Mouse (Mus musculus) C2C12 (cell line): ENCODE measurements around the gene Trp53i13. TPM values are rescaled to one million over a fixed set of nuclear protein-coding genes. Genes with fewer than 3 reads are reported as not detected.

Experiments
- H3K27me3 ChIP-seq: one replicate; pipeline ENCODE4 v1.6.1; 2011; ENCODE audit not compliant: control insufficient read depth, insufficient read depth, insufficient read length
- H3K36me3 ChIP-seq: one replicate; pipeline ENCODE4 v1.6.1; 2011; ENCODE audit not compliant: control insufficient read depth, insufficient read depth
- H3K4me3 ChIP-seq: one replicate; pipeline ENCODE4 v1.5.1; 2011; ENCODE audit warnings: mild to moderate bottlenecking, control low read depth; ENCODE audit not compliant: poor library complexity, insufficient read depth, severe bottlenecking
- H3K79me2 ChIP-seq: one replicate; pipeline ENCODE4 v1.6.1; 2011; ENCODE audit not compliant: control insufficient read depth, insufficient read depth
- H3K79me3 ChIP-seq: one replicate; pipeline ENCODE4 v1.6.1; 2011; ENCODE audit warnings: low read depth, control low read depth
- H3ac ChIP-seq: one replicate; pipeline ENCODE3; 2011; ENCODE audit warnings: low read depth; ENCODE audit not compliant: control insufficient read depth, insufficient read length
- CEBPB ChIP-seq: IDR thresholded peaks from one replicate; pipeline ENCODE4 v1.6.1; 2011; ENCODE audit warnings: low read depth, mild to moderate bottlenecking, control low read depth, moderate library complexity
- CTCF ChIP-seq: IDR thresholded peaks from one replicate; pipeline ENCODE4 v1.5.1; 2011; ENCODE audit not compliant: control insufficient read depth, insufficient read depth, insufficient read length
- FOSL1 ChIP-seq: IDR thresholded peaks from one replicate; pipeline ENCODE4 v1.8.0; 2011; ENCODE audit warnings: mild to moderate bottlenecking, low read length; ENCODE audit not compliant: poor library complexity, insufficient read depth, severe bottlenecking
- MAX ChIP-seq: IDR thresholded peaks from one replicate; pipeline ENCODE4 v1.6.1; 2011; ENCODE audit warnings: mild to moderate bottlenecking, control low read depth
- MYOD1 ChIP-seq: IDR thresholded peaks from one replicate; pipeline ENCODE4 v1.6.1; 2011; ENCODE audit warnings: low read depth; ENCODE audit not compliant: control insufficient read depth, insufficient read length
- MYOG ChIP-seq: IDR thresholded peaks from one replicate; pipeline ENCODE4 v1.6.1; 2011; ENCODE audit not compliant: control insufficient read depth, insufficient read length; ENCODE audit errors: extremely low read depth
- USF1 ChIP-seq: IDR thresholded peaks from one replicate; pipeline ENCODE4 v1.6.1; 2011; ENCODE audit warnings: low read depth, mild to moderate bottlenecking, control low read depth, moderate library complexity
- polyA plus RNA-seq: library from polyadenylated mRNA; unstranded; fragments of >200 nt; fragmentation: generic; extraction: Trizol; gene quantifications from one replicate; pipeline ENCODE4 v1.2.1, GENCODE M21; 2012; ENCODE audit warnings: missing spikeins

The Trp53i13 gene
- polyA plus RNA-seq, 1 experiment, result 18.2 TPM

GRCm38 (mm10) chr11:77494344-77494676 lies 21.5 kb downstream of the Trp53i13 start:
- H3K79me3 ChIP-seq, result peaks cover 53% of the 10 kb centered on the region
- no peaks in the 10 kb centered on the region for H3K27me3 ChIP-seq
- TF ChIP-seq MYOD1 (peak; percentile 43), FOSL1 (no peak)
- peaks cover 71% of the 10 kb centered on the region for H3K79me2 ChIP-seq
- H3K4me3 ChIP-seq, result peak overlapping the region; percentile 69
- H3ac ChIP-seq, result peak overlapping the region; percentile 58
- peaks cover 16% of the 10 kb centered on the region for H3K36me3 ChIP-seq

GRCm38 (mm10) chr11:77493512-77494343 lies 22.1 kb downstream of the Trp53i13 start, which contains the start of gene Git1:
TSS of gene Git1 (plus strand) at chr11:77493562.
- Histone ChIP-seq H3K27me3 (no peaks in the 10 kb centered on the region), H3ac (peak within 1 kb of the TSS; percentile 83), H3K36me3 (peaks cover 13% of the 10 kb centered on the region), H3K4me3 (peak within 1 kb of the TSS; percentile 69), H3K79me2 (peaks cover 71% of the 10 kb centered on the region), H3K79me3 (peaks cover 54% of the 10 kb centered on the region)
- peak; percentile 36 for TF ChIP-seq CTCF
- no peak for TF ChIP-seq CEBPB
- TF ChIP-seq FOSL1, result no peak

DNA sequence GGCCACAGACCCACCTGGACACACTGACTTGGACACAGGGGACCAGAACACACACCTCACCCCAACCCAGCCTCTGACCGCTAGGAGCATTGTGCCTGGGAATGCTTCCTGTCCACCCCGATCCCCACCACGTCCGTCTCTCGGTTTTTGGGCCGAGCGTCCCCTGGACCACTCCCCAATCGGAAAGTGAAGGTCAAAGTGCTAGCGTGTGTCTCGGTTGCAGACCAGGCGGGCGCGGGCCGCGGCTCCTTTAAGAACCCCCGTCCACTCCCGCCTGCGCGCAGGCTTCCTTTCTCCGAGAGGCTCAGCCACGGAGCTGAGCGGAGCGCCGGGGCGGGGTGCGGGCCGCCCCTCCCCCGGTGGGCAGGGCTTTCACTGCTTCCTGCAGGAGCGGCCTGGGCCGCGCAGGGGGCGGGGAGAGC lies 22.9 kb downstream of the Trp53i13 start:
- no peaks in the 10 kb centered on the region for H3K27me3 ChIP-seq
- TF ChIP-seq CTCF, result no peak
- no peak for TF ChIP-seq FOSL1
- no peak for TF ChIP-seq MAX
- no peak for TF ChIP-seq MYOD1
- TF ChIP-seq USF1, result no peak
- no peak for TF ChIP-seq CEBPB
- no peak for TF ChIP-seq MYOG
- H3ac ChIP-seq, result peak overlapping the region; percentile 83
- H3K79me2 ChIP-seq, result peaks cover 71% of the 10 kb centered on the region
- peak overlapping the region; percentile 69 for H3K4me3 ChIP-seq
- peaks cover 7% of the 10 kb centered on the region for H3K36me3 ChIP-seq
- H3K79me3 ChIP-seq, result peaks cover 55% of the 10 kb centered on the region

DNA sequence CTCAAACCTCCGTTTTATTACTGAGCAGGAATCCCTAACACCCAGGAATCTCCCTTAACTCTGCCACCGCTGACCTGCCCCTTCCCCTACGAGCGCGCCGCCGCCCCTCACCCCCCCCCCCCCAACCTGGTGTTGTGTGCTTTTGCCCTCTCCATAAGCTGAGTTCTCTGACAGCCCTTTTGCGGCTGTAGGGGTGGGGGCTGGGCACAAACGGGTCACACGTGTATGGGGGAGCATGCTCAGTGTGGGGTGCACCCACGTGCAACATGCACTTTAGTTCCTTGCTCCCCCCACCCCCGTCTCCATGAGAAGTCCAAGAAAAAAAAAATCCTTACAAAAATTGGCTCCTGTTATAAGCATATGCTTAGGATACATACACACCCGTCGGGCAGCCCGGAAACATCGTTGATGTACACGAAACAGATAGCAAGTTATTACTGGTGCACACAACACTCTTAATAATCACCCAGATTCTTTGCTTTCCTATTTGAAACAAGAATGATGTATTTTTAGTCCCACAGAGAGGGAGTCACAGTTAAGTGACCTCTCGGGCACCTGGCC lies 23.4 kb downstream of the Trp53i13 start:
- H3ac ChIP-seq, result peak overlapping the region; percentile 83
- H3K36me3 ChIP-seq, result peaks cover 7% of the 10 kb centered on the region
- peaks cover 71% of the 10 kb centered on the region for H3K79me2 ChIP-seq
- no peaks in the 10 kb centered on the region for H3K27me3 ChIP-seq
- peaks cover 56% of the 10 kb centered on the region for H3K79me3 ChIP-seq
- TF ChIP-seq MAX (no peak), FOSL1 (no peak), USF1 (no peak), CTCF (no peak), MYOG (no peak), MYOD1 (no peak), CEBPB (no peak)
- peak overlapping the region; percentile 69 for H3K4me3 ChIP-seq

- Histone ChIP-seq H3K79me3 (peaks cover 57% of the 10 kb centered on the region), H3K4me3 (peak overlapping the region; percentile 69), H3K79me2 (peaks cover 71% of the 10 kb centered on the region), H3ac (peak overlapping the region; percentile 51), H3K27me3 (no peaks in the 10 kb centered on the region), H3K36me3 (peaks cover 7% of the 10 kb centered on the region)
- peak; percentile 97 for TF ChIP-seq MAX
- no peak for TF ChIP-seq MYOG
- no peak for TF ChIP-seq CEBPB
- TF ChIP-seq USF1, result peak; percentile 41
- TF ChIP-seq MYOD1, result peak; percentile 19
Observed at GRCm38 (mm10) chr11:77491502-77492291, 24.1 kb downstream of the Trp53i13 start.

DNA sequence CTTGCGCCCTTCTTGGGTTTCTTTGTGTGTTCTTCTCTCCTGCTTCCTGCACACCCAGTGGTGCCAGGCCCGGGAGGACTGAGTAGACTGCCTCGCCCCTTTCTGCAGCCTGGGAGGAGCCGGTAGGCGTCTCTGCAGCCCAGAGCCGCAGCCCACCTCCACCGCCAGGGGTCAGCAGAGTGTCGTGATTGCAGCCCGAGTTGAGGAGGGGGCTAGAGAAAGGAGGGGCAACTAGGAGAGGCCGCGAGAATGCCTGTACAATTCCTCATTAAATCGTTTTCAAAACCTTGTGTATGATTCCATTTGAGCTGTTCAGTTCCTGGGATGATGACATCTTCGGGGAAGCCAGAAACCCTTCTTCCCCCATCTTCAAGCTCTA lies 24.7 kb downstream of the Trp53i13 start:
- Histone ChIP-seq H3K27me3 (no peaks in the 10 kb centered on the region), H3K79me2 (peaks cover 71% of the 10 kb centered on the region), H3K4me3 (no peak overlapping the region), H3K79me3 (peaks cover 59% of the 10 kb centered on the region), H3ac (peak overlapping the region; percentile 25), H3K36me3 (peaks cover 4% of the 10 kb centered on the region)
- TF ChIP-seq CTCF, result peak; percentile 95
- no peak for TF ChIP-seq USF1
- TF ChIP-seq MAX, result no peak
- TF ChIP-seq MYOD1, result no peak
- no peak for TF ChIP-seq MYOG
- TF ChIP-seq FOSL1, result no peak
- TF ChIP-seq CEBPB, result no peak
